Mouse (Mus musculus): ENCODE results near the gene Nemf. TPM values are rescaled to one million over a fixed set of nuclear protein-coding genes. Genes with fewer than 3 reads are reported as not detected.
A peak's percentile ranks its signal among the peaks of the same experiment; 100 is the strongest.

The Nemf gene
- polyA plus RNA-seq, 2 experiments from 2014 or later: 138 to 148 TPM

DNA sequence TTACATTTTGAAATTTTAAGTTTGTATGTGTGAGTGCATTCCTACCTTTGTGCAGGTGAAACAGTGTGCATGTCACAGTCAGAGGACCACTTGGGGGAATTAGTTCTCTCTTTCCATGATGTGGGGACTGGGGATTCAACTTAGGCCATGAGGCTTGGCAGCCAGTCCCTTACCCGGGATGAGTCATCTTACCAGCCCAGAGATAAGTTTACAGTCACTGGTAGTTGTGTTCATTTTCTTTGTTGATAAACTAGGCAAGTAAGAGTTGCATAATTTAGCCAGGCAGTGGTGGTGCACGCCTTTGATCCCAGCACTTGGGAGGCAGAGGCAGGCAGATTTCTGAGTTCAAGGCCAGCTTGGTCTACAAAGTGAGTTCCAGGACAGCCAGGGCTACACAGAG lies 52.9 kb downstream of the Nemf start:
- no peak for ATAC-seq

DNA sequence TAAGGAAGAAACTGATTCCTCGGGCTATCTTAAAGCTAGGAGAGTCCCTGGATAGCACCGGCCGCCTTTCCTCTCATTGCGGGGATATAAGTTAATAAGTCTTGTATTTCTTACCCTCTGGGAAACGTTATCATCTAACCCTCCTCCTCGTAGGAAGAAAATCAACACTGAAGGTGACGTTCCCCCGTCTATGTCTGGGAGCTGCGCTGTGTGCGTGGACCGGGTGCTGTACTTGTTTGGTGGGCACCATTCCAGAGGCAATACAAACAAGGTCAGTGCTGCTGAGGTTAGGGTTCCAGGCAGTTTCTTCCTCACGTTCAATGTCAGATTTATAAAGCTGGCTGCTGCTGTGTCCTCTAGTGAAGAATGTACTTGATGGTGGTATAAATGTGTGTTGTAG lies 54.8 kb downstream of the Nemf start:
- no peak for ATAC-seq

DNA sequence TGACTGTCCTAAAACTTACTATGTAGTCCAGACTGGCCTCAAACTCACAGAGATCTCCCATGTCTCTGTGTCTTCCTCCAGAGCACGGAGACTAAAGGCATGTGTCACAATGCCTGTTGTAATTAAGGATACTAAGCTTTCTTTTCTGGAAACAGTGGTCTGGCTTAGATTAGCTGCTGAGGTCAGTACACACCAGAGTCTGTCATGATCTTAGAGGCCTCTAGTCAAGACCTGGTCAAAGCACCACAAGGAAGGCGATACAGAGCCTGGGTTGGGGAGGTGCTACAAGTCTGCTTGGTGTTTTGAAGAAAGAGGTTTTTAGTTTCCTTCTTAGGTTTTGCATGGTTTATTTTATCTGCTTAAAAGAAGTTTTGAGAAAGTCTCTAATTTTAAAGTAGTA lies 56.6 kb downstream of the Nemf start:
- no peak for ATAC-seq

DNA sequence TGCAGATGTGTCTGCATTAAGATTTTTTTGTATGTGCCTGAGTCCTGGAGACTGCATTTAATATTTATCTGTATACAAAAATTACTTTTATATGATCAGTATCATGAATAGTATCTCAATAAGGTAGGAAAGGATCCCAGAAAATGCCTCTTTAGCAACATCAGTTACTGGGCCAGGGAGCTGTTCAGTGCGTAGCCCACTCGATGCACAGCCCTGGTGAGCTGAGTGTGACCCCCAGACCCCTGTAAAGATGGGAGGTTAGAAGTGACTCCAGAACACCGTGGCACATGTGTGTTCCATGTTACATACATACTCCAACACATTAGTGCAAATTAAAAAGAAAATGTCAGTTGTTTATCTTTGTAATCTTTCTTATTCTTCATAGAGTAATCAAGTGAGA lies 57.1 kb downstream of the Nemf start:
- no peak for ATAC-seq

DNA sequence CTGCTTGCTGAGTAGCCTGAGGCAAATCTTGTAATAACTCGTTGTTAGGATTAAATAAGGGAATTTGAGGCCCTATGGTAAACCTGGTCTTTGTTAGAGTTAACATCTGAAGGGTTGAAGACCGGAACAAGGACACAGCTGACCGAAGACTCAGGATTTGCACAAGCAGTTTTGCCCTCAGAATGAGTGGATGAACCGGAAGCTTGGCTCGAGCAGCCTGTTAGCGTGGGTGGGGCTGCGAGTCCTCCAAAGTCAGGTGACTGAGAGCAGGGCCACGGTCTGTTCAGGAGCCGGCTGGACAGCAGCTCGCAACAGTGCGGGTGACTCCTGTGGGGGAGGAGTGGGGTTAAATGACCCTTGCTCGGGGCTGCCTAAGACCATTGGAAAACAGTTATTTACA lies 57.7 kb downstream of the Nemf start:
- ATAC-seq: no peak

DNA sequence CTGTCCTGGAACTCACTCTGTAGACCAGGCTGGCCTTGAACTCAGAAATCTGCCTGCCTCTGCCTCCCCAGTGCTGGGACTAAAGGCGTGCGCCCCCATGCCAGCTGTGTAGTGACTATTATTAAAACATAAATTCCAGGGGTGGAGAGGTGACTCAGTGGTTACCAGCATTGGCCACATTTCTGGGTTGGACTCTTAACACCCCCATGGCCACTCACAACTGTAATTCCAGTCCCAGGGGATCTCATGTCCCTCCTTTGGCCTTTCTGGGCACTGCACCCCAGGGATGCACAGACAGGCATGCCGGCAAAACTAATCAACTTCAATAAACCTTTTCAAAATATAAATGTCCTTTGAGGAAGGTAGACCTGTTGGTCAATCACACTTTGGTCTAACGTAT lies 58.7 kb downstream of the Nemf start:
- no peak for ATAC-seq

DNA sequence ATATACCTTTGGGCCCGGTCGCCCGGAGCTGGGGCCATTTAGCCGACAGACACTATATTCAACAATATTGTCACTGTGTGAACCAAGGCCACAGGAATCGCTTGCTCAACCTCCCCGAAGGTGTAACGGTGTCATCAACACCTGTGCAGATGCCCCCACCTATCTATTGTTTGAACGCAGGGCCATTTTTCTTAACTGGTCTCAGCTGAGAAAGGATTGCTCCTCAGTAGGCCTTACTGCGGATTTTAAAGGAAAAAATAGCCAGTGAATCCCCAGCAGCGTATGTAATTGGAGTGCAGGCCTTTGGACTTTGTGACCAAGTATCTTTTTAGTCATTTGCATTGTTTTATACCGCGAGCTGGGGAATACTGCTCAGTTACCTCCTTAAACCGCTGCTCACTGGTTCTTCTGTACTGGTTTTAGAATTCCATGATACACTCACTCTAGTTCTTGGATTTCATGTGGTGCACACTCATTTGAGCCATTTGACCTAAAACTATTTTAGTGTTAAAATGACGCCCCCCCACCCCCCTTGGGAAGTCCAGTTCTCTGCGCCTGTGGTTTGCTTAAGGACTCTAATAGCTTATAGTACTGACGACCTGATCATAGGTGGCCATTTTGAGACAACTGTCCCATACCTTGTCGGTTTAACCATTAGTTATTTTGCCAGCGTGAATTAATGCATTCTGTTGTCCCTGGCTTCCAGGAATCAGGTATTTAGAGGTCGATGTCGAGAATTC lies 59.4 kb downstream of the Nemf start:
- ATAC-seq: no peak

DNA sequence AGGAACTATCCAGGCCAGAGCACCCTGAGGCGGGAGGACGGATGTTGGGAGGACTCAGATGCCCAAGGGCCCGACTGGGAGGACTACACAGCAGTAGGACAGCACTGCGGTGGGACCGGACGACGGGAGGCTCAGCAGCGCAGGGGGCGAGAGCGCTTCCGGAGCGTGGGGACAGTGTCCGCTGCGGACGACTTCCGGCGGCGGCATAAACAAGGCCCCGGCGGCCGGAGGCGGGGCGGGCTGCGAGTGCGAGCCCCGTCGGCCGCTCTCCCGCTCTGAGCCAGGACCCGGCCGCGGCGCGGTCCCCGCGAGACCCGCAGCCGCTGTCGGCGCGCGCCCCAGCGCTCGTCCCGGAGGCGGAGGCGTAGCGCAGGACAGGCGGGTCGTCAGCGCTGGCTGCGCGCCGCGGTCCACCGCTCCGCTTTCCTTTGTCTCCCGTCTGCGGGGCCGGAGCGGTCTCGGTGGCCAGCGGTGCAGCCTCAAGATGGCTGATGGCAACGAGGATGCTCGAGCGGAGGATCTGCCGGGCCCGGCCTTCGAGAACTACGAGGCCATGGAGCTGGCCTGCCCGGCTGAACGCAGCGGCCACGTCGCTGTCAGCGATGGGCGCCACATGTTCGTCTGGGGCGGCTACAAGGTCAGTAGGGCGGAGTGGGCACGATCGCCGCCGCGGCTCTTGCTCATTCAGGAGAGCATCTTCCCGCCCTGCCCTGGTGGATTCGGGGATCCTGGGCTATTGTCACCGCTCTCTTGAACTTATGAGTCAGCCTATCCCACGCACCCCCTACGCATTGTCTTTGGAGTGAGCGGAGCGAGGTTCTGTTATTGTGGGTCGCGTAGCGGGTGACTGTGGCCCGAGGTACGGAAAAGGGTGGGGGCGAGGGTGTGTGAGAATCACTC lies 60.2 kb downstream of the Nemf start, which contains the start of gene Klhdc2:
TSS of gene Klhdc2 (plus strand) at position 171 of the 900 bp plus-strand sequence.
- ATAC-seq: peak; percentile 60

DNA sequence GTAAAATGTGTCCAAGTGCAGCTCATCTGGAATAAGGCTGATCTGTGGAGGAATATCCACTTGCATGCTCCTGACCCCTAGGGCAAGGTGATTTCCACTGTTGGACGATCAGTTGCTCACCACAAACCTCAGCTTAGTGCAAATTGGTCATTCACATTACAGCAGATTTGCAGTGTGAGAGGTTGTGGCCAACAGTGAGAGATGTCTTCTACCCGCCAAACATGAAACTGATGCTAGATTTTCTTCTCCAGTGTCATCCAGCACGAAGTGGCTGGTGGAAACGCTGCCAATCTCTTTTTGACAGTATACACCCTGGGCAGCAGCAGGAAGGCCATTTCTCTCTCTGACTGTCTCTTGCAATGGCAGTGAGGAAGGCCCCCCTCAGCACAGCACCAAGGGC lies 61.3 kb downstream of the Nemf start:
- ATAC-seq: no peak

DNA sequence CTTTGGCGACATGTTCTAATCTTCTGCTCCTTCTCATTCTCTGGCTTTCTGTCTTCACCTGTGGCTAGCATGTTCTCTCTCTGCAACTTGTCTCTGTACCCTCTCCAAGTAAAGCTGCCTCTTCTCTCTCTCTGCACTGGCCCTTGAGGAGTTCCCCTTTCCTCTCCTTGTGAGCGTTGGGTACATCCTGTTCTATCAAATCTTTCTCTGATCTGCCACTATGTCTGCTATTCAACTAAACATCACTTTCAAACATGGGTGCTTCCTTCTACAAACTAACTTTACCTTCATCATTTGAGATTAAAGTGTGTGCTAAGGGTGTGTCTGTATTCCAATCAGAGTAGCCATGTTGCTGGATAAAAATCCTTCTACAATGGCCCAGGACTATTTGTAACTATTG lies 62.0 kb downstream of the Nemf start:
- ATAC-seq: peak; percentile 55

DNA sequence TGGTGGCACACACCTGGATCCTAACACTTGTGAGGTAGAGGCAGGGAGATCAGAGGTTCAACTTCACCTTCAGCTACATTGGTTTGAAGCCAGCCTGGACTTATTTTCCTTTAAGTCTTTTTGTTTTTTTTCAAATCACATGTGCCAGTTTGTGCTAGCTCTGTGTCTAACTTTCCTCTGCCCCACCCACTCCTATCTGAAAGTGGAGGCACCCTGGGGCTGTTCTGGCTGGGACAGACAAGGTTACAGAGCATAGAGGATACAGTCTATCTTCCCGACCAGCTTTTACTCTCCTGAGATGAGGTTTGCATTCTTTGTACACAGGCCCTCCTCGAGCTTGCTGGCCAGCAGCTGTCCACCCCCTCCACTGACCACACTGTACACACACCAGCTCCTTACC lies 63.1 kb downstream of the Nemf start:
- no peak for ATAC-seq

DNA sequence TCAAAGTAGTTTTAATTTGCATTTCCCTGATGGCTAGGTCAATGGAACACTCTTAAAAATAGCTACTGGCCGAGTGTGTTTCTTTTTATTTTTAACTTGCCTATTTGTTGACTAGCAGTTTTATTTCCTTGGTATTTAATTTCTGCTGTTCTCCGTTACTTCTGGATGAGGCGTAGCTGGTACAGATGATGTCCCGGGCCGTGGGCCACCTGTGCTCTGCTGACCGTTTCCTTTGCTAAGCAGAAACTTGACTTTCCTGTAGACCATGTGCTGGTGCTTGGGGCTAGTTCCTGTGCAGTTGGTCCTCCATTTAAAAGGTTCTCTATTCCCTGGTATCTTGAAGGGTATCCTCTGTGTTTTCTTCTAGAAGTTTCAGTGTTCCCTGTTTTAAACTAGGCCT lies 64.6 kb downstream of the Nemf start:
- no peak for ATAC-seq

DNA sequence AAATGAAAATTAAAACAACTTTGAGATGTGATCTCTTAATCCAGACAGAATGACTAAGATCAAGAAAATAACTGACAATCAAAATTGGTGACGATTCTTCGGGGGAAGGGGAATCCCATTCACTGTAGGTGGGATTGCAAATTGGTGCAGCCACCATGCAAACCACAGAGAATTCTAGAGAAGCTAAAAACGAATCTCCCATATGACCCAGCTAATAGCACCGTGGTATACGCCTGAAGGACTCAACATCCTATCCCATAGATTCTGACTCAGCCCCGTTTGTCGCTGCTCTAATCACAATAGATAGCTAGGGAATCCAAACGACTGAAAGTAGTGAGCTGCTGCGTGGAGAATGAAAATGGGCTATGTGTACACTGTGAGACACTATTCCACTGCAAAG lies 68.3 kb downstream of the Nemf start:
- ATAC-seq: peak; percentile 38

DNA sequence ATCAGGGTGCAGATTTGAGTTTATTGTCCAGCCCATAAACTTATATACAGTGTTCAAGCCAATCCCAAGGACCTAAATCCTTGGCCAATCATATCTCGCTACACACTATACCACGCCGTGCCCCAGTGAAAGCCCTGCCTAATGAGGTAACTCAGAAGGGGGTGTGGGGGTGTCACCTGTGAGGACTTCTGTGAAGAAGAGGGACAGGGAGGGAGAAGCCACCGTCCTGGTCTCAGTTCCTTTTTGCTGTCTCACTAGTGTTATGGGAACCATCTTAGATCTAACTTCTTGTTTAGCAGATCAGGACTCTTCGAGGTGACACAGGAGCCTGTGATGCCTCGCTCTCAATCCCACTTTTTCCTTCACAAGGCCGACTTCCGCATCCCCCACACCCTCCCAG lies 69.4 kb downstream of the Nemf start:
- ATAC-seq: no peak

DNA sequence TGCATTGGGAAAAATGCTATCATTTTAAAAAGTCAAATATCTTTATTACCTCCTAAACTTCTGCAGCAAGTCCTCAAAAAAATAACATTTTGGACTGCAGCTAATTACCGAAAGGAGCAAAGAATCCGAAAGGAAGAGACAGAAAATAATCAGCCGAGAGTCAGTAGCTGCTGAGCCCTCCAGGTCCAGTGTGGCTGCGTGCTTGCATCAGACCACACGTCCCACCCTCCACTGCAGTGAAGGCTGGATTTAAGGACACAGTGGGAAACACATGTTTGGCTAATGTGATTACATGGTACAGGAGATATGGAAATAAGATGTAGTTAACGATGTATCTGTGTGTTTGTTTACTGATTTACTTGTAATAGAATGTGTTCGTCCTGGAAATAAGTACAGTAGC lies 73.8 kb downstream of the Nemf start:
- ATAC-seq: no peak

DNA sequence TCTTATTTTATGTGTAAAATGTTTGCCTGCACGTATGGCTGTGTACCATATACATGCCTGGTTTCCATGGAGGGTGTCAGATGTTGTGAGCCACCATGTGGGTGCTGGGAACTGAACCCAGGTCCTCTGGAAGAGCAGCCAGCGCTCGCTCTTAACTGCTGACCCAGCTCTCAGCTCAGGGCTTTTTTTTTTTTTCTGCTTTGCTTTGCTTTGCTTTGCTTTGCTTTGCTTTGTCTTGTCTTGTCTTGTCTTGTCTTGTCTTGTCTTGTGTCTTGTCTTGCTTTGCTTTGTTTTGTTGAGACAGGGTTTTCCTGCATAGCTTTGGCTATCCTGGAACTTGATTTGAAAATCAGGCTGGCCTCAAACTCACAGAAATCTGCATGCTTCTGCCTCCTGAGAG lies 76.0 kb downstream of the Nemf start:
- no peak for ATAC-seq

DNA sequence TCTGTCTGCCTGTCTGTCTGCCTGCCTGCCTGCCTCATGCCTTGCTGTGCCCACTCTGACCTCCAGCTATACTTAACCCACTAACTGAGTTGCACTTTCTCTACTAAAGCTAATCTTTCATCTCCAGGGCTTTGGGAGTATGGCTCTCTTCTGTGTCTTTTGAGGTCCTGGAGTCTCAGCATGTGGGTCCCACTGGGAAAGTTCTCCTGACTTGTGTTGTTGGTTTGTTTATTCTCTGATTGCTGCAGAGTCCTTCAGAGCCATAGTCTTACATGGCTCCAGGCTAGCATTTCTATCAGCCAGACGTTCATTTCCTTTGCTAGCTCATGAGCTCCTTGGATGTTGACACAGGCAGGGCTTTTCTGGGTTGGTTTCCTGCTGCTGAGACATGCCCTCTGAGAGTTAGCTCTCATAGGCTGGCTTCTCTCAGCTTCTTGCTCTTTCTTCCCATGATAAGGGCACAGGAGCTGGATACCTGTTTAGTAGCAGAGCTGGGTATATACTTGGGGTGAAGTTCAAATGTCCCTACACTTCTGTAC lies 77.0 kb downstream of the Nemf start:
- no peak for ATAC-seq

DNA sequence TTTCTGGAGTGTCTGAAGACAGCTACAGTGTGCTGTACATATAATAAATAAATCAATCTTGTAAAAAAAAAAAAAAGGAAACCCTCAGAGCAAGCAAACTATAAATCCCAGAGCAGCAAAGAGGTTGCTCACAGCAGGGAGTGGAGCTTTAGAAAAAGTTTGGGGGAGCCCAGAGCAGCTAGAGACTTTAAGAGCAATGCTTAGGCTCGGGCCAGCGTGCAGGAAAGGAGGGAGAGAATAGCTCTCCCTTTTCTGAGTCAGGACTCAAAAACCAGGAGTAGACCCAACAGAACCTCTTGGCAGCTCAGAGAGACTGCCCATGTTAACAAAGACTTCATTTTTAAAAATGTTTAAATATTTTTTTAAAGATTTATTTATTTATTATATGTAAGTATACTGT lies 88.0 kb downstream of the Nemf start:
- no peak for ATAC-seq

DNA sequence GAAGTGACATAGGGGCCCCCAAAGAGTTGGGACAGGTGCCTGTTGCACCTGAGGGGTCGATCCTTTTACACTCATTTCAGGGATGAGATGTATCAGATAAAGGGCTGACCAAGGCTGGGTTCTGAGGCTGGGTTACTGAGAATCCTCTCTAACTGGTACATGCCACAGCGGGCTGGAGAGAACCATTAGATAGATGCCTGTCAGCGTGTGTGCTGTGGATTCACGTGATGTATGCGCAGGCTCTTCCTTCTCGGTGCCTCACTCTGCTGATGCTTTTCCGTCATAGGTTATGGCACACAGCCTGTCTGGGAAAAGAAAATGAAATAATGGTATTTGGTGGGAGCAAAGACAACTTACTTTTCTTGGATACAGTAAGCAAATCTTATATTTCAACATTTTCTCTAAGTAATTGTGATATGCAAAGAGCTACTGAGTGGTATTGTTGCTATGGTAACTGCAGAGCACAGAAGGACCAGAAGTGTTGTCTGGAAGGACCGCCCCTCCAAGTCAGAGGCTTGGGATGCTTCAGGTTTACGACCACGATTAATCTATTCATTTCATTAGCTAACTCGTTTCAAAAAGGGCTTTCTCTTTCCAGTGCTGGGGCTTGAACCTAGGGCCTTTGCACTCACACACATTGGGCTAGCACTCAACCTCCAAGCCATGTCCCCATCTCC lies 88.9 kb downstream of the Nemf start:
- ATAC-seq: no peak

DNA sequence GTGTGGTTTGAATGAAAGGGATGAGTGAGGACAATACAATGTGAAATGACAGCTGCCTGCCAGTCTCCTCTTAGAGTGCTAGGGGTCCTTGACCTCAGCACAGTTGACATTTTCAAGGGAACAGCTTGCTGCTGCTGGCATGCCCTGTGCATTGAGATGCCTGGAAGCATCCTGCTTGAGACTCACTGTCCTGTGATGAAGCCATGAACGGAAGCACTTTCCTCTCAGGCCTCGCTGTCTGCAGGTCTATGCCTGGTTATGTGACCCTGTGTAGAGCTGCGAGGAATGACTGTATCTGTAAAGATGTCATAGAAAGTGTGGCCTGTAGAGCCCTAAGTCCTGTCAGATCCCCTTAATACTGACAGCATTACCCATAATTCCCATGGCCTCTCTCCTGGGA lies 91.9 kb downstream of the Nemf start:
- no peak for ATAC-seq

DNA sequence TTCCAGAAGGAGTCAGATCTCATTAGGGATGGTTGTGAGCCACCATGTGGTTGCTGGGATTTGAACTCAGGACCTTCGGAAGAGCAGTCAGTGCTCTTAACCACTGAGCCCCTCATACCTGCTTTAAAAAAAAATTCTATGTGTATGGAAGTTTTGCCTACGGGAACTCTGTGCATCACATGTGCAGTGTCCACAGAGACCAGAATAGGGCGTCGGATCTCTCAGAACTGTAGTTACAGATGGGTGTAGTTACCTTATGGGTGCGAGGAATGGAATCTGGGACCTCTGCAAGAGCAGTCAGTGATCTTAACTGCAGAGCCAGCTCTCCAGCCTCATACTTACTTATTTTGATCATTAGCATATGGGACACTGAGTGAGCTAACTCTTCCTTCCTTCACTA lies 94.7 kb downstream of the Nemf start:
- ATAC-seq: no peak

Measured in activated CD4-positive, CD25-positive, alpha-beta regulatory T cell, adult 4 months (primary cell).